Mouse (Mus musculus) limb, embryonic 11.5 days (tissue): ENCODE measurements at regions not wholly inside any gene's neighbourhood (a gene's known extent, or its start where the extent isn't known, plus 50 kb on each side); places are given as distances from the start of the nearest gene placed in this dataset.

ENCODE experiments used
- ATAC-seq: fragments of 200-750 bp; cut with Nextera tagmentation; 2 replicates; pipeline ENCODE4 v1.8.0; 2017; ENCODE audit warnings: low read depth; ENCODE audit not compliant: insufficient number of reproducible peaks, low FRiP score, low TSS enrichment
- DNase-seq: peaks from one replicate; pipeline ENCODE4 v3.0.0-alpha.2; 2015; ENCODE audit warnings: low spot score
- H3K27ac ChIP-seq: fragments of 300-500 bp; sonication (generic); replicated peaks from 2 replicates; pipeline ENCODE4 v1.5.1; 2014; ENCODE audit warnings: low read depth, mild to moderate bottlenecking, low read length
- H3K27me3 ChIP-seq: fragments of 300-500 bp; sonication (generic); 2 replicates; pipeline ENCODE4 v1.6.1; 2014; ENCODE audit warnings: mild to moderate bottlenecking, low read length, mixed read lengths; ENCODE audit not compliant: control insufficient read depth, insufficient read depth
- H3K36me3 ChIP-seq: fragments of 300-500 bp; sonication (generic); 2 replicates; pipeline ENCODE4 v1.6.1; 2014; ENCODE audit warnings: mild to moderate bottlenecking, low read length, moderate library complexity, mixed read lengths; ENCODE audit not compliant: control insufficient read depth, insufficient read depth
- H3K4me1 ChIP-seq: fragments of 300-500 bp; sonication (generic); 2 replicates; pipeline ENCODE4 v1.6.1; 2014; ENCODE audit warnings: low read length, mixed read lengths; ENCODE audit not compliant: control insufficient read depth, insufficient read depth
- H3K4me2 ChIP-seq: fragments of 300-500 bp; sonication (generic); 2 replicates; pipeline ENCODE4 v1.6.1; 2014; ENCODE audit warnings: low read depth, mild to moderate bottlenecking, moderate library complexity; ENCODE audit not compliant: severe bottlenecking
- H3K4me3 ChIP-seq: fragments of 300-500 bp; sonication (generic); 2 replicates; pipeline ENCODE4 v1.5.1; 2014; ENCODE audit warnings: low read depth, low read length
- H3K9ac ChIP-seq: fragments of 300-500 bp; sonication (generic); 2 replicates; pipeline ENCODE4 v1.6.1; 2014; ENCODE audit warnings: mild to moderate bottlenecking, low read length
- H3K9me3 ChIP-seq: fragments of 300-500 bp; sonication (generic); 2 replicates; pipeline ENCODE4 v1.6.1; 2016; ENCODE audit warnings: low read length; ENCODE audit not compliant: control insufficient read depth
- WGBS: fragments of 180-500 bp; shearing (Covaris S2); extraction: QIAGEN DNeasy Blood & Tissue Kit; methylation state at CpG from one replicate; pipeline ENCODE4 v1.1.7; 2014; 5-methylcytosine and 5-hydroxymethylcytosine counted together

DNA sequence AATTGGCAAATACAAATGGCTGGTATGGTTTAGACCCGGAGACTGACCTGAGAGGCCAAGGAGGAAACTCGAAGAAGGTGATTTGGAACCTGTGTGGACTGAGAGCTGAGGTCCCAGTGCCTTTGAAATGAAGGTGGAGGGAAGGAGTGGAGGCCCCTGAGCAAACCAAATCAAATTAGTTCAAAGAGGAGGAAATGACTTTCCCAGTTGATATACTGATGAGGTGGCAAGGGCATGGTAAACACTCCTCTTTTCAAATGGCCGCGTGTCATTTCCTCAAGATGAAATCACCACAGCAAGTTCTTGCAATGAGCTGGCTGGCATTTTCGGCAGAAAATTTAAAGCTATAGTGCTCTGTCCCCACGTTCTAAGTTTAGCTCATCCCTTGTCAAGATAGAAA, 209.1 kb downstream of the Phlda1 start:
- Histone ChIP-seq H3K27ac (no peak overlapping the region), H3K9ac (no peak overlapping the region), H3K4me3 (no peak overlapping the region), H3K4me1 (no peaks in the 10 kb centered on the region), H3K9me3 (no peaks in the 10 kb centered on the region), H3K27me3 (no peaks in the 10 kb centered on the region), H3K36me3 (no peaks in the 10 kb centered on the region), H3K4me2 (no peak overlapping the region)
- DNase-seq = no peak
- 25% methylated on average over 6 of the region's 6 CpGs for WGBS
- ATAC-seq = no peak

GRCm38 (mm10) chr10:111719632-111720031, 213.5 kb downstream of the Phlda1 start:
- no peak for DNase-seq
- Histone ChIP-seq H3K9me3 (no peaks in the 10 kb centered on the region), H3K4me3 (no peak overlapping the region), H3K4me2 (no peak overlapping the region), H3K27me3 (no peaks in the 10 kb centered on the region), H3K36me3 (no peaks in the 10 kb centered on the region), H3K9ac (no peak overlapping the region), H3K4me1 (no peaks in the 10 kb centered on the region), H3K27ac (no peak overlapping the region)
- no peak for ATAC-seq
- WGBS = 91% methylated on average over 5 of the region's 5 CpGs

GRCm38 (mm10) chr10:111721068-111721467, 215.0 kb downstream of the Phlda1 start:
- ATAC-seq (no peak), DNase-seq (no peak)
- H3K9me3 ChIP-seq = no peaks in the 10 kb centered on the region
- no peak overlapping the region for H3K27ac ChIP-seq
- H3K27me3 ChIP-seq = no peaks in the 10 kb centered on the region
- H3K4me1 ChIP-seq = no peaks in the 10 kb centered on the region
- H3K9ac ChIP-seq = no peak overlapping the region
- 82% methylated on average over 5 of the region's 5 CpGs for WGBS
- no peak overlapping the region for H3K4me3 ChIP-seq
- H3K4me2 ChIP-seq = no peak overlapping the region
- H3K36me3 ChIP-seq = no peaks in the 10 kb centered on the region

DNA sequence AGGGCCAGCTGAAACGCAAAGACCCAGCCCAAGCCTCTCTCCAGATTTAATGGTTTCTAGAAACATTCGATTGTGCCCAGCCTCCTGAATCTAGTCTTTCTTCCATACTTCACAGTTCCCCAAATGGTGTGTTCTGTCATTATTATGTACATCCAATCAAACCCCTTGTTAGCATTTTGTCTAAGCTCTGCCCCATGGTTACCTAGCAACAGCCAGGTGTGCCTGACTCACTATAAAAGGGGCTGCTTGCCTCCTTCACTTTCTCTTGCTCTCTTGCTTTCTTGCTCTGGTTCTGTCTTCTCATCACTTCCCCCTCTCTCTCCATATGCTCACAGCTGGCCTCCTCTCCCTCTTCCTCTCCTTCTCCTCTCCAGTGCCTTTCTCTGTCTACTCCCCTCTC, 217.8 kb downstream of the Phlda1 start:
- Histone ChIP-seq H3K27me3 (no peaks in the 10 kb centered on the region), H3K9me3 (no peaks in the 10 kb centered on the region), H3K4me3 (no peak overlapping the region), H3K4me1 (no peaks in the 10 kb centered on the region), H3K36me3 (no peaks in the 10 kb centered on the region), H3K9ac (no peak overlapping the region), H3K27ac (no peak overlapping the region), H3K4me2 (no peak overlapping the region)
- WGBS = 67% methylated on average over 2 of the region's 2 CpGs
- ATAC-seq (no peak), DNase-seq (no peak)

DNA sequence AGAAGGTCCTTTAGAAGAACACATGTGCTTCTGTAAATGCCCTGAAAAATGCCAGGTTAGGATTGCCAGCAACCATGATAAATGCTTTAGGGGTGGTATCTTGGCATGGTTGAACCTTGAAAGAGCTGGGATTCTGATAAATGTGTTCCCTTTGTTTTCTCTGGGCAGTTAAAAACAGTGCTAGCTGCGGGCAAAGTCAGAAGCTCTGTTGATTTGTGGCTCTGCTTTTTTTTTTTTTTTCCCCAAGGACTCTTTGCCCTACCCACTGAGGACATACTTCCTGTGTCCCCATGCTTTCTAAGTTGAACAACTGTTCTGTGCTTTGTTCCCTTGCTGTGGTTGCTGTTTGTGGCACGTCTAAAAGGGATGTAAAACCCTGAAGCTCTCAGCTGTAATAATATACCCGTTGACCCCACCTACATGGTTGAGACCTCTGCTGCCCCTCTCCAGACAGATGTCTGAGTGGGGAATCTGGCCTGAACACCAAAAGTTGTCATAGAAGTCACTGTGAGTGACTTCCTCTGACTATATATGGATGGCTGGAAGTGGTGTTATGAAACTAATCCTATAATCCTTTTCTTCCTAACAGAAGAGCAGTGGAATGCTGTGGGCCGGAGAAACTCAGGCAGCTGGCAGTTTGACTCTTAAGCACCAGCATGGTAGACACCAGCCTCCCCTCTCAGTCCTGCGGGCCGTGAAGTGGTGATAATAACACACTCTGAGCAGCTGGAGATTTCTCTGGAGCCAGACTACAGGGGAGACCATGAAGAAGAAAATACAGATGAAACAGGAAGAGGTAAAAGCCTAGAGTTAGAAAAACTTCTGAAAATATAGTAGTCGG, 218.7 kb downstream of the Phlda1 start:
- H3K4me2 ChIP-seq = no peak overlapping the region
- no peak overlapping the region for H3K4me3 ChIP-seq
- H3K9me3 ChIP-seq = no peaks in the 10 kb centered on the region
- no peaks in the 10 kb centered on the region for H3K36me3 ChIP-seq
- 60% methylated on average over 7 of the region's 7 CpGs for WGBS
- DNase-seq = no peak
- no peaks in the 10 kb centered on the region for H3K27me3 ChIP-seq
- no peaks in the 10 kb centered on the region for H3K4me1 ChIP-seq
- no peak overlapping the region for H3K27ac ChIP-seq
- peak; percentile 54; the same call in 1 of the 2 replicates for ATAC-seq
- no peak overlapping the region for H3K9ac ChIP-seq

- Histone ChIP-seq H3K27me3 (no peaks in the 10 kb centered on the region), H3K4me2 (no peak overlapping the region), H3K27ac (no peak overlapping the region), H3K4me3 (no peak overlapping the region), H3K36me3 (no peaks in the 10 kb centered on the region), H3K4me1 (no peaks in the 10 kb centered on the region), H3K9me3 (no peaks in the 10 kb centered on the region), H3K9ac (no peak overlapping the region)
- 62% methylated on average over 3 of the region's 3 CpGs for WGBS
- DNase-seq (no peak), ATAC-seq (no peak)
Measured at GRCm38 (mm10) chr10:111736026-111736425, 229.9 kb downstream of the Phlda1 start.

- no peaks in the 10 kb centered on the region for H3K4me1 ChIP-seq
- no peaks in the 10 kb centered on the region for H3K36me3 ChIP-seq
- no peaks in the 10 kb centered on the region for H3K9me3 ChIP-seq
- ATAC-seq (no peak), DNase-seq (no peak)
- H3K4me3 ChIP-seq = no peak overlapping the region
- H3K4me2 ChIP-seq = no peak overlapping the region
- H3K27me3 ChIP-seq = no peaks in the 10 kb centered on the region
- no peak overlapping the region for H3K27ac ChIP-seq
- no peak overlapping the region for H3K9ac ChIP-seq
- WGBS = 25% methylated on average over 5 of the region's 5 CpGs
Measured at GRCm38 (mm10) chr10:111739471-111740138, 232.9 kb upstream of the Krr1 start.

DNA sequence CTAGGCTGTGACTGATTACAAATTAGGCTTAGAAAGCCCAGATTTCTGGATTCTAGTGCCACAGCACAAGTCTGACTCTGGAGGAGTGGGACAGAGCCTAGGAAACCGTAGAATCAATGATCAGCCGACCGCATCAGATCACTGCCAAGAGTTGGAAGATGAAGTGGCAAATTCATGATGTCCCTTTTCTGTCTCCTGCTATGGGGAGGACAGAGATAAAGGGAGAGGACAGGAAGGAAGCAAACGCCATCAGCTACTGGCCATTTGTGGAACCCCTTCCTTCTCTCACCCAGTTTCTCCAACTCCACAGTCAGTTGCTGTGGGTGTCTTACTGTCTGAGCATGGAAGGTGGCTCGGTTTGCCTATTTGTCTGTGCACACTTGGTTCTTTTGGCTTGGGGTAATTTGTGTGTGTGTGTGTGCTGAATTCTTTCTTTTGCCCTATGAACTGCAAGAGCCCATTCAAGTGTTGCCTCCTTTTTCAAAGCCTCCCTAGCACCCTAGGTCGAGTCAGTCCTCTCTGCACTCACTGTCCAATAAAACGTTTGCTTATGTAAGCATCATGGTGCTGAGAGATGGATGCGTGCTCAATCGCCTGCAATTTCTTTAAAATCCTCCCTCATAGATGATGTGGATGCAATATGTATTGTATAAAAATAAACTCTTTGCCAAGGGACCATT, 231.7 kb upstream of the Krr1 start:
- no peaks in the 10 kb centered on the region for H3K9me3 ChIP-seq
- H3K36me3 ChIP-seq = no peaks in the 10 kb centered on the region
- ATAC-seq (no peak), DNase-seq (no peak)
- H3K9ac ChIP-seq = no peak overlapping the region
- H3K4me3 ChIP-seq = no peak overlapping the region
- H3K4me2 ChIP-seq = no peak overlapping the region
- WGBS = 79% methylated on average over 9 of the region's 9 CpGs
- no peaks in the 10 kb centered on the region for H3K4me1 ChIP-seq
- no peaks in the 10 kb centered on the region for H3K27me3 ChIP-seq
- no peak overlapping the region for H3K27ac ChIP-seq
